Mouse (Mus musculus) cortical plate, adult 2 months (tissue): ENCODE measurements at regions not wholly inside any gene's neighbourhood (a gene's known extent, or its start where the extent isn't known, plus 50 kb on each side); places are given as distances from the start of the nearest gene placed in this dataset.

Experiments used
- CTCF ChIP-seq: fragments of 200-500 bp; IDR thresholded peaks from 2 replicates; pipeline ENCODE4 v1.5.1; 2011; ENCODE audit warnings: mild to moderate bottlenecking, control low read depth, low read length; ENCODE audit not compliant: insufficient read depth; ENCODE audit errors: extremely low read depth
- POLR2A ChIP-seq: fragments of 200-500 bp; IDR thresholded peaks from 2 replicates; pipeline ENCODE4 v1.6.1; 2011; ENCODE audit warnings: mild to moderate bottlenecking, low read length, control low read depth; ENCODE audit not compliant: insufficient read depth; ENCODE audit errors: extremely low read depth

DNA sequence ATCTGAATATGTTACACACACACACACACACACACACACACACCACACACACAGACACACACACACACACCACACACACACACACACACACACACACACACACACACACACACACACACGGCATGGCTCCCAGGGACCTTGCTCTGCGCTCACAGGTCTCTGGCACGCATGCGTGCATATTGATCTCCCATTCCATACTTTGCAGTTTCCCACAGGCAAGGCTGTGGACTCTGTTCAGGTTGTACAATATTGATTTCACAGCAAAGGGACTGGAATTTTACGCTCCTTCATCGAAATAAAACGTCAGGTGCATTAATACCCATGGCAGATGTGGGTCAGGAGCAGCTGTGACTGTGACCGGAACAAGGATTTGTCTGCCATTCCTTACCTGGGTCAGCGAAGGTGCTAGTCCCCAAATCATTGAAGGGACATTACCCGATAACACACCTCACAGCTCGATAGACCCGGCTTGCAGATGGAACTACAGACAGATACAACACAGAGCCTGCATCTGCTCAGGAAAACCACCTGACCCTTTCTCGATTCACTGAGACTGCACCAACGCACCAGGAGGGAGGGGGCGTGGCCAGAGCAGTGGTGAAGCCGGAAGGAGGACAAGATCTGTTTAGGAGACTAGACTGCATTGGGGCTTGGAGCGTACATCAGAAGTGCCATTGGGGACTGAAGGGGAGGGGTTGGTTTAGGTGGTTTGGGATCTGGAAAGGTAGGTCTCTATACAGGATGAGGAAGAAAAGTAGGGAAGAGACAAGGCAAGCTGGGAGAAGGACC lies 91.1 kb upstream of the Sulf2 start:
- TF ChIP-seq CTCF: no peak
- TF ChIP-seq POLR2A: no peak
